Mouse (Mus musculus): ENCODE measurements around the gene Fam20c. TPM values are rescaled to one million over a fixed set of nuclear protein-coding genes. Genes with fewer than 3 reads are reported as not detected.

Fam20c gene
- polyA plus RNA-seq (2012; rRNA removed): 27.8 and 28.8 TPM in 2 replicates

DNA sequence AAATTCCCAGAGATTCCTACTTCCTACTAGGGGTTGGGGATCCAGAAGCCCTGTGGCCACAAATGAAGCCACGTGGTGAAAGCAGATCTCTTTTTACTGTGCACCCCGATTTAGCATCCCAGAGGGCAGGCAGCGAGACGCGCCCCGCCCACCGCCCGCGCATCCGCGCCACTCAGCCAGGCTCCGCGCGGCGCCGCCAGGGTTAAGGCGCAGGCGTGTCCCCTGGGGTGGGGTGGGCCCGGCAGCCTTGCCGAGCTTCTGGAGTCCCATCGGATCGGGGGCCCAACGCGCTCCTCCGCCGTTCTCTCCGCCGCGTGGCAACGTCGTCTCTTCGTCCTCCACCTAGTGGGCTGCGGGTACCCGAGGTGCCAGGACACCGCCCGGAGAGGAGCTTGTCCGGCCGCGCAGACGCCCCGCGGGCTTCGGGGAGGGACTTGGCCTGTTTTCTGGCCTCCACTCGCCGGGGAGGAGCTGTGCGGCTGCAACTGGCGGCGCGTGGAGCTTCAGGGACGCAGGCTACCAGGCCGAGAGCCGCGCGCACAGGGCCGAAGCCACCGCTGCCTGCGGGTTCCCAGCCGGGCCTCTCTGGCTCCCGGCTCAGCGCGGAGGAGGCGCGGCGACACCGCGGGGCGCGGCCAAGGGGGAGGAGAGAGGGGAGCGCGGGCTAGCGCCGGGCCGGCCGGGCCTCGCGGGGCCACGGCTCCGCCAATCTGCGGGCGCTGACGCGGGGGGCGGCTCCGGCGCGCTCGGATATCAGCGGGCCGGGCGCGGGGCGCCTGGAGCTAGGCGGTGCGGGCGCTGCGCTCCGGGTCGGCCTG, at the start of gene Fam20c:
Fam20c (plus strand) TSS at position 212 of the 818 bp plus-strand sequence.
- DNase-seq (ENCODE audit: low read depth): no peak

GRCm38 (mm10) chr5:138707367-138707766, 46.9 kb upstream of the Fam20c start:
- no peak for DNase-seq (ENCODE audit: low read depth)

- DNase-seq (ENCODE audit: low read depth): no peak
These were observed 45.7 kb upstream of the Fam20c start for GRCm38 (mm10) chr5:138708591-138708990.

- no peak for DNase-seq (ENCODE audit: low read depth)
These were observed 38.7 kb upstream of the Fam20c start for GRCm38 (mm10) chr5:138715561-138716095.

DNA sequence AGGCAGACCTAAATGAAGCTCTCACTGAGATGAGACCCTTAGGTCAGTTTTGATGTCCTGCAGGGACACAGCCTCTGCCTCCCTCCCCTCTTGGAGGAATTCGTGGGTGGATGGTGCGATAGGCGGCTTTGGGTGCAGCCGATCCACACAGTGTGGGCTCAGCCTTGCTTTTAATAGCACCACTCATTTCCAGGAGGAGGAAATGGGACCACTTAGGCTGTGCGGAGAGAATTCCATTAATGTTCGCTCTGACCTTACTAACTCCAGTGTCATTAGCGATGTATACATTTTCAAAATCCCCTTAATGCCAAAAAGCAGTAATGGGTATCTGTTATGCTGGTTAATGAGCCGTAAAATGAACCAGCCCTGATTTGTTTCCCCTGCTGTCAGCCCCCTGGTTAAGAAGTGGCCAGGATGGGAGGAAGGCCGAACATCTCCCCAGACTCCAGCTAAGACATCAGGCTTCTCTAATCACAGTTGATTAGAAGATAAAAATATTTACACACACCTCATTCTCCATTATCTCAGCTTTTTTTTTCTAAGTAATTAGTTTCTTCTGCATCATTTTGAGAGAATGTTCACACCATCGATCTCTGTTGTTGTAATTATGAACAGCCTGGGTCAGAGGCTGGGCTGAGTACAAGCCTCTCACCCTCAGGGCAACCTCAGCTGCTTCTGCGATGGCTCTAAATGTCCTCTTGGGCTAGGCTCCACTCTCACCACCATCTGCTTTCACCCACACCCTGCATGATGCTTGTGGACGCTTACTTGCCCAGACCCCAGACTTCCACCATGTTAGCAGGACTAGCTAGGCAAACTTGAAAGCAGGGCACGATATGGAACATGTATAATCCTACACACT, 33.8 kb upstream of the Fam20c start:
- DNase-seq (ENCODE audit: low read depth): no peak

DNA sequence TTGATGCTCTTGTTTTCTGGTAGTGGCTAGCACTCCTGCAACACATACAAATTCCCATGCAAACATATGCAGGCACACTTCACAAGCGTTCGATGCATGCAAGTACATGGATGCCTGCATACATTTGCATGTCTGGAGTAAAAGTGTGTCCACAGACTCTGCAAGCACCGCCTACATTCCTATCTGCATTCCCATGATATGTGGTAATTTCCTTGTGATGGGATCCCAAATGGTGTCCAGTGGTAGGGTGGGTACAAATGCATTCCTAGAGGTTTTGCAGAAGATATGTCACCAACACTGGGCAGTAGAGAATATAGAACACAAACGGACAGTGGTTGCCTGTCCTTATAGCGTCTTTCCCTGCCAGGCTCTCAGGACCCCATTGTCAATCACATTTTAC, 29.9 kb upstream of the Fam20c start:
- DNase-seq (ENCODE audit: low read depth): no peak

GRCm38 (mm10) chr5:138725151-138725550, 29.2 kb upstream of the Fam20c start:
- DNase-seq (ENCODE audit: low read depth): no peak

GRCm38 (mm10) chr5:138730863-138731262, 23.5 kb upstream of the Fam20c start:
- no peak for DNase-seq (ENCODE audit: low read depth)

- no peak for DNase-seq (ENCODE audit: low read depth)
These were observed 20.9 kb upstream of the Fam20c start for GRCm38 (mm10) chr5:138733317-138733899.

DNA sequence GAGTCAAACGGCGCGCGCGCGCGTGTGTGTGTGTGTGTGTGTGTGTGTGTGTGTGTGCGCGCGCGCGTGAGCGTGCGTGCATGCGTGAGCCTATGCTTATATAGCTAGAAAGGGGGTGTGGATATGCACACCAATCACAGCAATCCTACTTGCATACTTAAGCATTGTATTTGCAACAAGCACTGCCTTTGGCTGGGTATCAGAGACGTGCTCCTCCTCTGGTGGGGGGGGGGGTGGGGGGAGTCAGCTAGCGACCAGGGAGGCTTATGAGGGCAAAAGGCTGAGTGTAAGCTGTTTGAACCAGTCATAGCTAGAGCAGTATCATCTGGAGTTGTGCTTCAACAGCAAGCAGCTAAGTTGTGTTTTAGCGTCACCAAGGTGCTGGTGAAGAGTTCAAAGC, 20.3 kb upstream of the Fam20c start:
- DNase-seq (ENCODE audit: low read depth): no peak

DNA sequence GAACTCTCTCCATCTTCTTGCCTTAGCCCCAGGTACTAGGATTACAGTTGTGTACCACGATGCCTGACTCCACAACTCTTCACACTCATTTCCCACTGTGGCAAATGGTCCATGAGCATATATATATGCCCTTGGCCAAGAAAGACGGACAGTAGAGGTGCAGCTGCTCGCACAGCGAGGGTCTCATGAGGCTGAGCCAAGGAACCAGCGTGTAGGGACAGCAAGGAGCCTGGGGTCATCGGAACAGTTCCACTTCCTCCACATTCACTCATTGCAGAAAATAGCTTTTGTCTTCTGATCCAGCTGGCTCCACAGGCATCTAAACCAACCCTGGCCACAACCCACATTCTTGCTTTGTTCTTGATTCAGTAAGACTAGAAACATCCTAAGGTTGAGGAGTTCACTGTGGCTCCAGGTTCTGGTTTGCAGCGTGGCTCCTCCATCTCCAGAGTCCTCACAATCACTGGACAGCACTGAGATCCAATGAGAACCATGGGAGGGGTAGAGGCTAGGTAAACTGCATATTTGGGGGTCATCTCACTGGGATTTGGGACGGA, 19.0 kb upstream of the Fam20c start:
- DNase-seq (ENCODE audit: low read depth): no peak

- DNase-seq (ENCODE audit: low read depth): no peak
These were observed 14.2 kb upstream of the Fam20c start for GRCm38 (mm10) chr5:138740150-138740549.

DNA sequence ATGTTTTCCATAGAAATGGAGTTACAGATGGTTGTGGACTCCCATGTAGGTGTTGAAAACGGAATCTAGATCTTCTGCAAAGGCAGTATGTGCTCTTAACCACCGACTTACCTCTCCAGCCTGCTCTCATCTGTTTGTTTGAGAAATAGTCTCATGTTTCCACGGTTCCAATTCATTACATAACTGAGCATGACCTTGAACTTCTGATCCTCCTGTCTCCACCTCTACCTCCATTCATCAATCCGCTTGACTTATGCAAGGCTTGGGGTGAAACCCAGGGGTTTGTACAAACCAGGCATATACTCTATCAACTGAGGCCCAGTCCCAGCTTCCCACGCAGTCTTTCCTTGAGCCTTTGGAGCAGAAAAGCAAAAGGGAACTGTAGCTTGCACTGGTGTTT, 12.8 kb upstream of the Fam20c start:
- no peak for DNase-seq (ENCODE audit: low read depth)

GRCm38 (mm10) chr5:138742281-138742680, 12.0 kb upstream of the Fam20c start:
- DNase-seq (ENCODE audit: low read depth): no peak

DNA sequence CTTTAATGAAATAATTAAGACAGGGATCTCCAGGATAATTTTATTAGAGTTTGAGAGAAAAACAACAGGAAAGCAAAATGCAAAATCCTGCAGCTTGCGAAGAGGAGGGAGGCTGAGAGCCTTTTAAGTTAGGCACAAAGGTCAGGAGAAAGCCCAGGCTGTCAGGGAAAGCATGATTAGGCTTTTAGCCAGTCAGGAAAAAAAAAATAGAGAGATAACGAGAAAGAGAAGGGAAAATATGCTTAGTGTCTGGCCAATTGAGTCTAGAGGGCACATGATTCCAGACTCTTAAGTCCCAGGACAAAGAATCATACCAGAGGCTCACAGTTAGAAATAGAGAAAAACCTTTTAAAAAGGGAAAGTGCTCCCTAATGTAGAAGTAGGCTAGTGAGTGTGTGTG, 10.7 kb upstream of the Fam20c start:
- no peak for DNase-seq (ENCODE audit: low read depth)

DNA sequence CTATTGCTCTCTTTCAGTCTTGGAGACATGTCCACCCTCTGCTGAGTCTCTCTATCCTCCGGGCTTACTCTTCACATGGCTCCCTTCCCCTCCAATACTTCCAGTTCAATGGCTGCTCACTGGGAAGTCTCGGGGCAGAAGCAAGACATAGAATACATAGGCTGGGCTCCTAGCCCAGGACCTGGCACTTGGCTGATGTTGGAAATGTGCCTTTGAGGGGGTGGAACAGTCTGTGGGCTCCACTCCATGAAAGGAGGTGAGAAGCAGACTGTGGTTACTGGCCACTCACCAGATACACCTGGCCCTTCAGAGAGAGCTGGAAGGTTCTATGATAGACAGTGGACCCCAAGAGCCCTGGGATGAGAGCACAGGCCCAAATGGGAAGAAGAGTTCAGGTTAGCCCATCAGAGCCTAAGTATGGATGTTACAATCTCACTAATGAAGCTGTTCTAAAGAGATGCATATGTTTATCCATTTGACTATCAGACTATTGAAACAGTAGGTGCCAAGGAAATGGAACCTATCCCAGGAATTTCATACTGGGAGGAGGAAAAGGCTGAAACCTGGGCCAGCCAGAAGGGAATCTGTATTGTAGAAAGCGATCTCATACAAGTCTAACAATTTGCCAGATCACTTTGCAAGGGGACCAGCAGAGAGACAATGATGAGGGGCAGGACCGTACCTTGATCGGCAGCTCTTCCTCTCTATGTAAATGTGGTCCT, 8.8 kb upstream of the Fam20c start:
- peak; percentile 12 for DNase-seq (ENCODE audit: low read depth)

DNA sequence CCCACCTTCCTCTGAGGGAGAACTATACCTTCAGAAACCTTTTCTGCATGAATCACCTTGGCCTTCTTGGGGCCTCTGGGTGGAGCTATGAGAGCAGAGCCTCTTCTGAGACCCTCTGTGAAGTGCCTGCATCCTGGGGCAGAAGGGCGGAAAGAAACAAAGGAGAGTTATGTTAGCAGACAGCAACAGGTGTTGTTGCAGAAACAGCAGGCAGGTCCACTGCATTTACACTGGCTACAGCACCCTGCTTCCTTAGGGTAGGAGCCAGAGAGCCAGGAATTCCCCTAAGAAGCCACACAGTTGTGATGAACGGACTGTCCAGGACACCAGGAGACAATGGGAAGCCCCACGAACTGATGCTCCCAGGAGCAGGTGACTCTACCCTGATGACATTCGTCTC, 1.0 kb upstream of the Fam20c start:
- DNase-seq (ENCODE audit: low read depth): no peak

DNA sequence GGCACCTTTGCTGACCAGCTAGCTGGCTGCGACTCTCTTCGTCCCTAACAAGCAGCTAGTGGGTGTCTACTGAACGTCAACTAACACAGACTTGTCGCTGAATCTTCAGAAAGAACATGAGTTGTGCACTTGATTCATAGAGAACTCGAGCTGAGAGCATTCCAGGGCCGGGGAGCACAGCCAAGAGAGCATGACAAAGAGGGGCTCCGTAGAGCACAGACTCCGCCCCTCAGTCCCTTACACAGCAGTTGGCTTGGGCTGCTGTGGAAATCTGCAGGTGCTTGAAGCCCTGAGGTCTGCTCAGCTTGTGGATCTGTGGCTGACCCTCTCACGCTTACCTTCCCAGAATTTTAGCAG, 390 bp upstream of the Fam20c start:
- DNase-seq (ENCODE audit: low read depth): no peak

DNA sequence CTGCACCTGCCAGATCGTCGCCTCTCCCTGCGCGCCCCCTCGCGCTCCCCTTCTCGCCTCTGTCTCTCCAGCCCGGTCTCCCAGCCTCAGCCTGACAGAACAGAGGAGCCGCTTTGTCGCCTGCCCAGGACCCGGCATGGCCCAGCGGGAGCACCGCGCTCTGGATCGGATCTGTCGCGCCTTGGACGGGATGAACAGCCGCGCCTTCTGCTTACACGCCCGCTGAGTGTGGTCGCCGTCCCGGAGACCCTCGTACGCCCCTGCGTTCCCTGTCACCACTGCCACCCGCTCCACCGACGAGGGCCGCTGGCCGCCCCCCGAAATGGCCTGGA, 773 bp downstream of the Fam20c start:
- DNase-seq (ENCODE audit: low read depth): no peak

DNA sequence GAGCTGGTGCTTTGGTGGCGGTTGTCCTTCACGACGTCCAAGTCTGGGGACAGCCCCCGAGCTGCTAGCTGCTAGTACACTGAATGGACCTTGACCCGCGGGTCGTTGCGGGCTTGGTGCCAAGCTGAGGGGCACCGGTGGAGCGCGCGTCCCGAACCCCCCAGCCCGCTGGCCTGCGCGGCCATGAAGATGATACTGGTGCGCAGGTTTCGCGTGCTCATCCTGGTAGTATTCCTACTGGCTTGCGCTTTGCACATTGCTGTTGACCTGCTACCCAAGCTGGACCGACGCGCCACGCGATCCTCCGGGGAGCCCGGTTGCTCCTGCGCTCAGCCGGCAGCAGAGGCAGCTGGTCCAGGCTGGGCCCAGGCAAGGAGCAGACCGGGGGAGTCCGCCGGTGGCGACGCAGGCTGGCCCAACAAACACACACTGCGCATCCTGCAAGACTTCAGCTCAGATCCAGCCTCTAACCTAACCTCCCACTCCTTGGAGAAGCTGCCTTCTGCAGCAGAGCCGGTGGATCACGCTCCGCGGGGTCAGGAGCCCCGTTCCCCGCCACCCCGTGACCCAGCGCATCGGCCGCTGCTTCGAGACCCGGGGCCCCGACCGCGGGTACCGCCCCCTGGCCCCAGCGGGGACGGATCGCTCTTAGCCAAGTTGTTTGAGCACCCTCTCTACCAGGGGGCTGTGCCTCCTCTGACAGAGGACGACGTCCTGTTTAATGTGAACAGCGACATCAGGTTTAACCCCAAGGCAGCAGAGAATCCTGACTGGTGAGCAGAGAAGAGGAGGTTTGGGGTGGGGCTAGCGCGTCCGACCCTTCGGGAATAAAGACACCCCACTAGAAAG, 1.4 kb downstream of the Fam20c start:
- no peak for DNase-seq (ENCODE audit: low read depth)
